Mouse (Mus musculus) CH12.LX (cell line): ENCODE results near the gene Cd2. TPM values are rescaled to one million over a fixed set of nuclear protein-coding genes. Genes with fewer than 3 reads are reported as not detected.

Source experiments
- DNase-seq: peaks from one replicate; pipeline ENCODE4 v3.0.0-alpha.2; 2013; ENCODE audit errors: extremely low read depth
- H3K27ac ChIP-seq: 2 replicates; pipeline ENCODE4 v1.5.1; 2012; ENCODE audit warnings: low read depth, mild to moderate bottlenecking, control low read depth, moderate library complexity; ENCODE audit not compliant: insufficient read depth
- H3K27me3 ChIP-seq: replicated peaks from 2 replicates; pipeline ENCODE3; 2012; ENCODE audit warnings: inconsistent platforms
- H3K36me3 ChIP-seq, 2 experiments: replicated peaks in 1 of 2; 2 replicates each; pipeline versions ENCODE3 to v1.6.1; 2012; ENCODE audit warnings: inconsistent platforms in 1 of 2, low read length in 1 of 2, mild to moderate bottlenecking in 1 of 2, mixed read lengths in 1 of 2, moderate library complexity in 1 of 2; ENCODE audit not compliant: control insufficient read depth in 1 of 2, insufficient read depth in 1 of 2
- H3K4me1 ChIP-seq, 2 experiments: 2 replicates each; pipeline ENCODE4 v1.6.1; 2012; ENCODE audit warnings: inconsistent platforms in 1 of 2, moderate library complexity in 1 of 2; ENCODE audit not compliant: insufficient read depth in 2 of 2, control insufficient read depth in 1 of 2
- H3K4me2 ChIP-seq: 2 replicates; pipeline ENCODE4 v1.6.1; 2012; ENCODE audit warnings: low read depth, mild to moderate bottlenecking, control low read depth; ENCODE audit not compliant: poor library complexity, insufficient read depth, severe bottlenecking
- H3K4me3 ChIP-seq, 3 experiments: fragments of 150-350 bp in 1 of 3; sonication (generic) in 1 of 3; replicated peaks in 1 of 3; 2 replicates each; pipeline versions ENCODE3 to v1.5.1; 2011 to 2012; ENCODE audit warnings: low read depth in 2 of 3, low read length in 2 of 3, mild to moderate bottlenecking in 2 of 3, moderate library complexity in 2 of 3, control low read depth in 1 of 3, improper control_type of control experiment in 1 of 3, inconsistent platforms in 1 of 3, mixed read lengths in 1 of 3; ENCODE audit not compliant: poor library complexity in 1 of 3
- H3K79me2 ChIP-seq: replicated peaks from 2 replicates; pipeline ENCODE4 v1.6.1; 2012; ENCODE audit warnings: mild to moderate bottlenecking, moderate library complexity; ENCODE audit not compliant: control insufficient read depth, poor library complexity, insufficient read depth, severe bottlenecking; ENCODE audit errors: extremely low read depth
- H3K9ac ChIP-seq: 2 replicates; pipeline ENCODE4 v1.6.1; 2012; ENCODE audit warnings: low read depth, mild to moderate bottlenecking, control low read depth, moderate library complexity; ENCODE audit not compliant: insufficient read depth
- H3K9me3 ChIP-seq: replicated peaks from 2 replicates; pipeline ENCODE3; 2012; ENCODE audit warnings: low read length, inconsistent platforms, mixed read lengths
- CTCF ChIP-seq, 2 experiments: IDR thresholded peaks in 1 of 2; conservative IDR thresholded peaks in 1 of 2; 2 replicates each; pipeline ENCODE4 v1.5.1; 2011 to 2012; ENCODE audit warnings: low read depth in 2 of 2, low read length in 2 of 2, improper control_type of control experiment in 1 of 2, inconsistent platforms in 1 of 2, mild to moderate bottlenecking in 1 of 2, moderate library complexity in 1 of 2
- ELF1 ChIP-seq: IDR thresholded peaks from 2 replicates; pipeline ENCODE4 v1.6.1; 2014; ENCODE audit warnings: low read depth, mild to moderate bottlenecking, inconsistent platforms, low read length, improper control_type of control experiment
- GABPA ChIP-seq: IDR thresholded peaks from 2 replicates; pipeline ENCODE4 v1.6.1; 2012; ENCODE audit warnings: low read depth, low read length, improper control_type of control experiment, inconsistent platforms; ENCODE audit not compliant: insufficient replicate concordance
- HCFC1 ChIP-seq: IDR thresholded peaks from 2 replicates; pipeline ENCODE4 v1.6.1; 2012; ENCODE audit warnings: low read depth, mild to moderate bottlenecking, inconsistent platforms, low read length, improper control_type of control experiment
- KAT2A ChIP-seq: IDR thresholded peaks from 2 replicates; pipeline ENCODE4 v1.6.1; 2012; ENCODE audit warnings: low read length, improper control_type of control experiment, inconsistent platforms; ENCODE audit not compliant: insufficient replicate concordance
- MAX ChIP-seq: IDR thresholded peaks from 2 replicates; pipeline ENCODE4 v1.6.1; 2011; ENCODE audit warnings: low read length, improper control_type of control experiment
- MYC ChIP-seq: IDR thresholded peaks from 2 replicates; pipeline ENCODE4 v1.6.1; 2011; ENCODE audit warnings: low read depth, mild to moderate bottlenecking, improper control_type of control experiment, low read length
- POLR2AphosphoS2 ChIP-seq: IDR thresholded peaks from 2 replicates; pipeline ENCODE4 v1.6.1; 2011; ENCODE audit warnings: low read depth, low read length, improper control_type of control experiment
- RAD21 ChIP-seq: IDR thresholded peaks from 2 replicates; pipeline ENCODE4 v1.6.1; 2011; ENCODE audit warnings: low read depth, mild to moderate bottlenecking, low read length, improper control_type of control experiment, moderate library complexity
- SMC3 ChIP-seq: IDR thresholded peaks from 2 replicates; pipeline ENCODE4 v1.6.1; 2011; ENCODE audit warnings: low read depth, low read length, improper control_type of control experiment
- USF1 ChIP-seq: IDR thresholded peaks from 2 replicates; pipeline ENCODE4 v1.6.1; 2014; ENCODE audit warnings: low read depth, mild to moderate bottlenecking, inconsistent platforms, low read length, improper control_type of control experiment
- dilution Hi-C: fragments of 300-500 bp; cut with MboI; formaldehyde crosslinking; loops from 2 replicates; pipeline ENCODE4 v1.14.3; 2020; ENCODE audit warnings: low sequenced_read_pairs; ENCODE audit not compliant: extremely low pct_unique_long_range_greater_than_20kb, extremely low pct_ligation_motif_present
- in situ Hi-C: fragments of 300-500 bp; cut with MboI; formaldehyde crosslinking; loops from 3 replicates; pipeline ENCODE4 v1.14.3; 2019; ENCODE audit warnings: low sequenced_read_pairs, low pct_ligation_motif_present, low pct_unique_long_range_greater_than_20kb, mixed read lengths
- polyA plus RNA-seq: library from polyadenylated mRNA; unstranded; fragments of >175 nt; gene quantifications from 2 replicates; pipeline ENCODE4 v1.2.1, GENCODE M21; 2012; ENCODE audit warnings: low read depth; ENCODE audit not compliant: insufficient read length
- total RNA-seq, 2 experiments: library from RNA; depleted of rRNA; stranded (reverse); fragments of 300-350 nt in 1 of 2; fragments of >200 nt in 1 of 2; gene quantifications; 2 replicates each; pipeline ENCODE4 v1.2.3; 2012 to 2014

Cd2 gene
- total and polyA plus RNA-seq, 3 experiments: 9.5 to 35.0 (median 18.0) TPM

GRCm38 (mm10) chr3:101318516-101319170 lies 30.9 kb upstream of the Cd2 start:
- Histone ChIP-seq H3K36me3 (no peaks in the 10 kb centered on the region), H3K27me3 (no peaks in the 10 kb centered on the region), H3K27ac (no peak overlapping the region), H3K4me3 (no peak overlapping the region), H3K9ac (no peak overlapping the region), H3K4me2 (no peak overlapping the region), H3K79me2 (no peaks in the 10 kb centered on the region)
- no peak for DNase-seq
- dilution Hi-C loops: no loop called here
- TF ChIP-seq HCFC1: no peak
- TF ChIP-seq, all 38 proteins: peak for 0
- H3K9me3 ChIP-seq: peaks cover 2% of the 10 kb centered on the region
- in situ Hi-C loops: loop anchor here (10.0 to 25.0 kb wide), 2 partner anchors 146 to 494 kb away; no protein-coding TSS in a partner anchor
- H3K4me1 ChIP-seq: 0 out of 4 replicates have a peak, but pooled peaks cover 0 to 3% of the 10 kb centered on the region in 2 experiments

GRCm38 (mm10) chr3:101318115-101318514 lies 30.4 kb upstream of the Cd2 start:
- in situ Hi-C loops (loop anchor here (10.0 to 25.0 kb wide), 2 partner anchors 147 to 494 kb away; no protein-coding TSS in a partner anchor), dilution Hi-C loops (no loop called here)

GRCm38 (mm10) chr3:101314954-101315353 lies 27.2 kb upstream of the Cd2 start:
- dilution Hi-C loops (no loop called here), in situ Hi-C loops (loop anchor here (10.0 to 25.0 kb wide), 2 partner anchors 150 to 497 kb away; no protein-coding TSS in a partner anchor)
- H3K9ac ChIP-seq: no peak overlapping the region
- no peaks in the 10 kb centered on the region for H3K79me2 ChIP-seq
- H3K4me3 ChIP-seq: no peak overlapping the region
- H3K27ac ChIP-seq: no peak overlapping the region
- H3K36me3 ChIP-seq: no peaks in the 10 kb centered on the region
- peaks cover 2% of the 10 kb centered on the region for H3K9me3 ChIP-seq
- TF ChIP-seq CTCF (conservative IDR thresholded peaks at IDR 0.05 in 1 of 2, IDR thresholded peaks at IDR 0.05 in 1 of 2; ENCODE audit: low read depth in 2 of 2, low read length in 2 of 2): peak in 1 of 2 experiments; percentile 50; a peak in 2 of 4 replicates
- peak; percentile 23 for TF ChIP-seq SMC3
- TF ChIP-seq MAX: no peak
- TF ChIP-seq RAD21: peak; percentile 23
- no peak overlapping the region for H3K4me2 ChIP-seq
- H3K27me3 ChIP-seq: no peaks in the 10 kb centered on the region
- DNase-seq: no peak
- H3K4me1 ChIP-seq: peaks cover under 1 to 2% of the 10 kb centered on the region in 2 experiments; a peak in 2 of 4 replicates

More at GRCm38 (mm10) chr3:101318115-101318514, 30.4 kb upstream of the Cd2 start:
- no peak for TF ChIP-seq ELF1
- TF ChIP-seq MYC: peak; percentile 59; the same call in 1 of the 2 replicates
- no peak for TF ChIP-seq GABPA
- TF ChIP-seq USF1: 0 out of 2 replicates have a peak, but pooled peaks have one; percentile 3
- TF ChIP-seq KAT2A: no peak
- TF ChIP-seq POLR2AphosphoS2: no peak
- TF ChIP-seq CTCF (conservative IDR thresholded peaks at IDR 0.05 in 1 of 2, IDR thresholded peaks at IDR 0.05 in 1 of 2; ENCODE audit: low read depth in 2 of 2, low read length in 2 of 2): peak; percentile 62 to 63
- TF ChIP-seq MAX: peak; percentile 37; the same call in 1 of the 2 replicates
- peak; percentile 54 for TF ChIP-seq RAD21
- TF ChIP-seq SMC3: peak; percentile 43
- TF ChIP-seq, all 38 proteins: peak for 6
- Histone ChIP-seq H3K4me3 (no peak overlapping the region), H3K27ac (no peak overlapping the region), H3K79me2 (no peaks in the 10 kb centered on the region), H3K27me3 (no peaks in the 10 kb centered on the region), H3K9me3 (peaks cover 2% of the 10 kb centered on the region), H3K4me1 (0 out of 4 replicates have a peak, but pooled peaks cover 0 to 3% of the 10 kb centered on the region in 2 experiments), H3K4me2 (no peak overlapping the region), H3K36me3 (no peaks in the 10 kb centered on the region), H3K9ac (no peak overlapping the region)
- DNase-seq: peak; percentile 58
